Mouse (Mus musculus) hindlimb bud, embryonic 11.5 days (tissue): ENCODE measurements around the gene Zc3h13.

Experiments used
- DNase-seq: peaks from one replicate; pipeline ENCODE4 v3.0.0-alpha.2; 2012; ENCODE audit warnings: low read depth, low spot score; ENCODE audit errors: extremely low spot score

Gene Zc3h13

DNA sequence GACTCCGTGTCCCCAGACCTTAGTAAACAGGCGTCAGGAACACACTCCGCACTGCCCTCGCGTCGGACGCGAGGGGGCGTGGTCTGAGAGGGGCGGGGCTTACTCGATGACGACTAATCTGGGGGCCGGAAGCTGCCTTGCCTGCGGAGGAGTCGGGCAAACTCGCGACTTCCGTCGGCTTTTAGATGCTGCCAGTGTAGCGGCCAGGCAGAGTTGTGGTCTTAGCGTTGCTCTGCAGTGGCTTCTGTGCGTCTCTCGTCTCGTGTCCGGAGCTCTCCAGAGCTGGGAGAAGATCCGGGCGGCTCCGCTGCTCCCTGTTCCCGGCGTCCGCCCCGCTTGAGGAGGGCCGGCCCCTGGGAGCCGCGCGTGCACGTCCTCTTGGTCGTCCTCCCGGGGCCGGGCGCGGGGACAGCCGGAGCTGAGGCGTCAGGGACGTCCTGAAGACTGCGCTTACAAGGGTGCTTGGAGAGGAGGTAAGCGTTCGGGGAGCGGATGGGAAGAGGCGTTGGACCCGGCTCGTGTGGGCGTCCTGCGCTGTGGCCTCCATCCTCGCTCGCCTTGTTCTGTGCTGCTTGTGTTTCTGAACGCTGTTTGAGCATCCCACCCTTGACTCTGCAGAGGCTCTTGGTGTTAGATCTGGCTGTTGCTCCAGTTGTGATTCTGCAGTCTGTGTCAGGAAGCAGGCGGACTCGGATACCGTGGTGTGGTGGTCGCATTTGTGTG is at the start of gene Zc3h13:
Gene Zc3h13, plus strand, starts transcription at position 181 of the 723 bp plus-strand sequence.
- DNase-seq: peak; percentile 85

DNA sequence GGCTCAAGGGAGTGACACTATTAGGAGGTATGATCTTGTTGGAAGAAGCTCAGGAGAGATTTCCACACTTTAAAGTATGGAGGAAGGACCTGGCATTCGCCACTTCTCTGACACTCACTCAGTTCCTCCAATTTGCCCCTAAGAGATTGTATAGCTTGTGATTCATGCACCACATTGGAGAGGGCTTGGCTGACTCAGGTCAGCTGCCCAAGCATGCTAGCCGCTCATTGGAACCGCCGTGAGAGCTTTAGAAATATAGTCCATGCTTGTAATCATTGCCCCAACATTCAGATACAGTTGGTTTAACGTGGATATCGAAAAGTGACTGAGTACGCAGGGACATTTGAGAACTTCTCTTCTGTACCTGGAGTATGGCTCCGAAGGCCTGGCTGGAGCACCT is 48.6 kb upstream of the Zc3h13 start:
- no peak for DNase-seq

DNA sequence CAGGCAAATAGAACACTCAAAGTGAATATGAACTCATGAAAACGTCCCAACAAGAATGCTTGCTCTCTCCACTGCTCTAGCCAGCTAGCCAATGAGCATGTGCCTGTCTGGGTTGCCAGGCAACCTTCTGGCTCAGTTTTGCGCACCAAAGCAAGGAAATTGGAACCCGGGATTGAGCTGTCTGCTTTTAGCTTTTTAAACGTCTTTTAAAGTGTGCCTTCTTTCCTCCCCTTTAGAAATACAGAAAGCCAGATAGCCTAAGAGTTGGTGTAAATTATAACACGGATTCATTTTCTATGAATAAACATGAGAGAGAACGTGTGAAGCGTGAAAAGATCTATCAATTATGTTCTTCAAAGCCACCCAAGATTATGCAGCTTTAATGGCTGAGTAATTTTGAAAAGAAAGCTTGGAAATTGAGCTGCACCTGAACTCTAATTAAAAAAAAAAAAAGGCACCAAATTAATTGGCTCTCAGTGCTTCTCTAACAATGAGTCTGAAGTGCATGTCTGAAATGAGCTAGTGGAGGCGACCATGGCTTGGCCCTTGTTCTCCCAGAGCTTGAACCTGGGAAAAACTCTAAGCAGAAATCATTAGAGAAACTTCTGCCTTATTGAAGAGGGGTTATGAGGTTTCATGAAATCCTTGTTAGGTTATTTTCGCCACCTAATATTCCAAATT is 48.1 kb upstream of the Zc3h13 start:
- no peak for DNase-seq

- no peak for DNase-seq
Observed at GRCm38 (mm10) chr14:75236636-75237003, 47.6 kb upstream of the Zc3h13 start.

- DNase-seq: no peak
Observed at GRCm38 (mm10) chr14:75237096-75237495, 47.1 kb upstream of the Zc3h13 start.

- no peak for DNase-seq
Observed at GRCm38 (mm10) chr14:75238054-75238692, 46.0 kb upstream of the Zc3h13 start.

DNA sequence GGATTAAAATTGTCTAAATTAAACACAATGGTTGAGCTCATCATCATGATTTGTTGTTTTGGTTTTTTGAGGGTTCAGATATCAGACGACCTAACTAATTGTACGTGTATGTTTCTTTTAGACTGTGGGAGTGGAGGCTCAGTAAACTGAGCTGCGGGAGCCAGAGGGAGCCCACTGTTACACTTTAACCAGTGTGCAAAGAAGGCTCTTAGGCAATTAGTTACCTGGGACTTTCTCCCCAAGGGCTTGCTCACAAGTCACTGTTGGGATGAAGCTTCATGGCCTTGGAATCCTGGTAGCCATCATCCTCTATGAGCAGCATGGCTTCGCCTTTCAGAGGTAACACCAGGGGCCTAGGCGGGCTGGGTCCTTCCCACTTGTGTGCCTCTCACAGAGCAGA is 42.1 kb upstream of the Zc3h13 start, which contains the start of gene Cpb2:
Gene Cpb2, plus strand, starts transcription at position 201 of the 400 bp plus-strand sequence.
- DNase-seq: no peak

GRCm38 (mm10) chr14:75246024-75247000 is 37.9 kb upstream of the Zc3h13 start:
- no peak for DNase-seq

DNA sequence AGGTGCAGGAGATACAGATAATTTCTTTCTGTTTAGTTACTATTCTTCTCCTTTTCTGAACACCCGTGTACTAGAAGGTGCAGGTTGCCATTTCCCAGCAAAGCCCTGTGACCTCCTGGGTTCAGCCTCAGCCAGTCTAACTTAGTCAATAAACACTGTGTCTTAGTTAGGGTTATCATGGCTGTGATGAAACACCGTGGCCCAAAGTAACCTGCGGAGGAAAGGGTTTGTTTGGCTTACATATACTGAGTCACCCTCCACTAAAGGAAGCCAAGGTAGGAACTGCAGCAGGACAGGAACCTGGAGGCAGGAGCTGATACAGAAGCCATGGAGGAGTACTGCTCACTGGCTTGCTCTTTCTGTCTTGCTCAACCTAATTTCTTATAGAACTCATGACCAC is 33.7 kb upstream of the Zc3h13 start:
- no peak for DNase-seq

GRCm38 (mm10) chr14:75256521-75256920 is 27.7 kb upstream of the Zc3h13 start:
- DNase-seq: no peak

GRCm38 (mm10) chr14:75269531-75269930 is 14.6 kb upstream of the Zc3h13 start:
- DNase-seq: no peak

GRCm38 (mm10) chr14:75279716-75280115 is 4.5 kb upstream of the Zc3h13 start:
- no peak for DNase-seq

DNA sequence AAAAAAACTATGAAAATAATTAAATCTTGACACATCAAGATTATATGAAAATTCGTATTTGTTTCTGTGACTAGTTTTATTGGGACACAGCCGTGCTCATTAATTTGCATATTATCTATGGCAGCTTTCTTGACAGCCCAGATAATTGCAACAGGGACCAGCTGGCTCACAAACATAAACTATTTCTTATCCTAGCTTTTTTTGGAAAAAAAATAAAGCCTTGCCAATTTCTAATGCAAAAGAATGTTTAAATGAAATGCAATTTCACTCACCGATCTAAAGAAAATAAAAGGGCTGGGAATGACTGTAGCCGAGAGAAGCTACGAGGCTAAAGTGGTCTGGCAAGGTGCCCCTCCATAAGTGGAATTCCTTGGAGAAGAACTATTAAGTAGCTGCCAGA is 3.8 kb upstream of the Zc3h13 start:
- no peak for DNase-seq

DNA sequence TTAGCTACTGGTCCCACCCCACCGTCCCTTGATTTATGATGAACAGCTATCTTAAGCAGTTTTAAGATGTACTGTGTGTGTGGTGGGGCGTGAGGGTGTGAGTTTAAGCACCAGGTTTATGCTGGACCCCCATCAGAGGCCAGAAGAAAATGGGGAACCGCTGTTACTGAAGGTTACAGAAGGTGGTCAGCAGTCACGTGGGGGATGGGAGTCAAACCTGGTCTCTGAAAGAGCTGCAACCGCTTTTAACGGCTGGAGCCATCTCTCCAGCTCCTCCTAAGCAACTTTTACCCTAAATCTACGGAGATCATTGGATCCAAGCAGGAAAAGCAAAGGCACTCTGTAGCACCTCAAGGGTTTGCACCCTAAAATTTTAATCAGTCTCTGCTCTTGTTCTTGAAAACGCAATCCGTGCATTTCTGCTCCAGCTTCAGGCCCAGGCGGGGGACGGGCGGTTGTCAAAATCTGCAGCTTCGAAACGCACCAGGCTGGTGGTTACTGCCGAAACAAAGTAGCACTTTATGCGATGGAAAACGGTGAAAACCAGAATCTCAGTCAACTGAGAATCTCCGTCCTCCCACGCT is 472 bp upstream of the Zc3h13 start:
- DNase-seq: peak; percentile 10

GRCm38 (mm10) chr14:75301081-75301480 is 16.9 kb downstream of the Zc3h13 start:
- no peak for DNase-seq

- DNase-seq: no peak
Observed at GRCm38 (mm10) chr14:75303807-75304206, 19.6 kb downstream of the Zc3h13 start.

DNA sequence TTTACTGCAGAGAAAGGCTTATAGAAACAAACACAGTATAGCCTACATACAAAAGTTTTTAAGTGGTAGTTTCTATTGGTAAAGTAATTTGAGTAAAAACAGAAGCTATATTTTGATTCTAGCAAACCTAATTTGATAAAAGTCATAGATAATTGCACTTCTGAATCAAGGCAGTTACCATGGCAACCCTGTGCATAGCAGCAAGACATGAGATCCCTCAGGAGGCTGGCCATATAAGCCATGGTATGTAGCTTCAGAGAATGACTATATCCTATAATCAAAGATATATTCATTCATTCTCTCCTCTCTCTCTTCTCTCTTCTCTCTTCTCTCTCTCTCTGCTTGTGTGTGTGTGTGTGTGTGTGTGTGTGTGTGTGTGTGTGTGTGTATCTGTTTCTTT is 23.7 kb downstream of the Zc3h13 start:
- DNase-seq: no peak

GRCm38 (mm10) chr14:75309336-75309992 is 25.3 kb downstream of the Zc3h13 start:
- DNase-seq: no peak

DNA sequence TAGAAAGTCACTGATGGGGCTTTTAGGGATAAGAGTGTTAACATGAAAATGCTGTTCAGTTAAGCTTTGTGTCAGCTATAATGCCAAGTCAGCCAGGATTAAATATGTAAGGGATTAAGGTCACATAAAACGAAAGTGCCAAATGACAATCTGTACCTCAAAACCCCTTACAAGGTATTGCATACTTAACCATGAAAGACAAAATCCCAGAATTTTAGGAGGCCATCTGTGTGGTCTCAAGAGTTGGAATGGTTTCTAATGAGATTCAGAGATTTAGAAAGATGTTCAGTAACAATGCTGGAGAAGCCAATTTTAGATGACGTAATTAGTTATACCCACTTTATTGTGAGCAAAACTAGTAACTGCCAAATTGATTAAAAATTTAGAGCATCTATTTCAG is 30.3 kb downstream of the Zc3h13 start:
- no peak for DNase-seq

DNA sequence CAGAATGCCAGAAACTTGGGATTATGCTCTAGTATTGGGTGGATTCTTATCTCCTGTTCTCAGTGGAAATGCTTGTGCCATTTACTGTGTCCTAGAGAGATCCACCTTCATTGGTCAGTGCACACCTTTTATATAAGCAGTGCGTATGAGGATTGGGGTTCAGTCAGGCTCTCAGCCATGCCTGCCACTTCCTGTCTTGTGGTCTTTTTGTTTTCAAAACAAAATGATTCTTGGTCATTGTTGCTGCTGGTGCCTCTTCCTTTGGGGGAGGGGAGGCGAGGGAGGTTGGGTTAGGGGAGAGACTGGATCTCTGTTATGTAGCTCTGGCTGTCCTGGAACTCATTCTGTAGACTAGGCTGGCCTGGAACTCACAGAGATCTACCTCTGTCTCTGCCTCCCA is 34.6 kb downstream of the Zc3h13 start:
- no peak for DNase-seq
